Mouse (Mus musculus) G1E (cell line): ENCODE data around the gene Dnmt3a. TPM values are rescaled to one million over a fixed set of nuclear protein-coding genes. Genes with fewer than 3 reads are reported as not detected.

Experiments
- ATAC-seq: 2 replicates; pipeline ENCODE4 v1.8.0; 2016; ENCODE audit warnings: mild to moderate bottlenecking; ENCODE audit not compliant: insufficient number of reproducible peaks, poor library complexity, low FRiP score, severe bottlenecking; ENCODE audit errors: extremely low read depth
- DNase-seq: peaks from one replicate; pipeline ENCODE4 v3.0.0; 2012; ENCODE audit warnings: low spot score
- H3K27me3 ChIP-seq: 2 replicates; pipeline ENCODE4 v1.6.1; 2012; ENCODE audit warnings: mild to moderate bottlenecking, low read length, inconsistent platforms; ENCODE audit not compliant: insufficient read depth
- H3K36me3 ChIP-seq: replicated peaks from 2 replicates; pipeline ENCODE3; 2012; ENCODE audit warnings: mild to moderate bottlenecking, inconsistent platforms
- H3K4me1 ChIP-seq: 2 replicates; pipeline ENCODE4 v1.6.1; 2012; ENCODE audit warnings: low read depth, low read length, inconsistent platforms, mixed read lengths; ENCODE audit not compliant: insufficient read depth
- H3K4me3 ChIP-seq: 2 replicates; pipeline ENCODE4 v1.5.1; 2012; ENCODE audit warnings: low read depth, mild to moderate bottlenecking, inconsistent platforms, low read length, moderate library complexity, mixed read lengths
- H3K9me3 ChIP-seq: replicated peaks from 2 replicates; pipeline ENCODE4 v1.6.1; 2012; ENCODE audit warnings: inconsistent platforms
- CTCF ChIP-seq: IDR thresholded peaks from 2 replicates; pipeline ENCODE4 v1.5.1; 2012; ENCODE audit warnings: low read depth, low read length, inconsistent platforms, mixed read lengths
- GATA1 ChIP-seq: IDR thresholded peaks from 2 replicates; pipeline ENCODE4 v1.6.1; 2012; ENCODE audit warnings: borderline replicate concordance, low read length, inconsistent platforms, mixed read lengths
- GATA2 ChIP-seq: IDR thresholded peaks from 2 replicates; pipeline ENCODE4 v1.6.1; 2012; ENCODE audit warnings: low read depth, low read length, inconsistent platforms, borderline replicate concordance
- POLR2AphosphoS5 ChIP-seq: IDR thresholded peaks from 2 replicates; pipeline ENCODE4 v1.6.1; 2012; ENCODE audit warnings: low read depth, low read length, inconsistent platforms; ENCODE audit not compliant: insufficient replicate concordance
- TAL1 ChIP-seq: conservative IDR thresholded peaks from 2 replicates; pipeline ENCODE4 v1.6.1; 2012; ENCODE audit warnings: low read depth, low read length, inconsistent platforms, mixed read lengths
- polyA plus RNA-seq: library from polyadenylated mRNA; stranded (reverse); fragments of >175 nt; gene quantifications from 2 replicates; pipeline ENCODE4 v1.2.3, GENCODE M21; 2012
- total RNA-seq, 2 experiments: library from RNA; stranded (forward) in 1 of 2; stranded (reverse) in 1 of 2; fragments of 200-1000 nt in 1 of 2; fragments of >200 nt in 1 of 2; fragmentation: Nextera tagmentation in 1 of 2; gene quantifications; 2 replicates each; pipeline ENCODE4 v1.2.3; 2014 to 2017

Dnmt3a gene
- total and polyA plus RNA-seq, 3 experiments: 0.05 to 1.1 TPM; not detected in 1

- no peak for DNase-seq
- no peak for ATAC-seq
- H3K4me1 ChIP-seq: no peaks in the 10 kb centered on the region
Measured at GRCm38 (mm10) chr12:3850731-3851130, 44.9 kb downstream of the Dnmt3a start.

GRCm38 (mm10) chr12:3851179-3851578 lies 45.4 kb downstream of the Dnmt3a start:
- Histone ChIP-seq H3K4me1 (no peaks in the 10 kb centered on the region), H3K9me3 (no peaks in the 10 kb centered on the region), H3K27me3 (no peaks in the 10 kb centered on the region), H3K36me3 (no peaks in the 10 kb centered on the region), H3K4me3 (no peak overlapping the region)
- no peak for DNase-seq
- no peak for ATAC-seq
- TF ChIP-seq POLR2AphosphoS5 (no peak), GATA2 (no peak), TAL1 (no peak), CTCF (no peak), GATA1 (no peak)

More at GRCm38 (mm10) chr12:3850731-3851130, 44.9 kb downstream of the Dnmt3a start:
- no peaks in the 10 kb centered on the region for H3K36me3 ChIP-seq
- H3K4me3 ChIP-seq: no peak overlapping the region
- H3K27me3 ChIP-seq: no peaks in the 10 kb centered on the region
- no peaks in the 10 kb centered on the region for H3K9me3 ChIP-seq
- TF ChIP-seq CTCF (no peak), GATA2 (no peak)

- ATAC-seq: no peak
- no peaks in the 10 kb centered on the region for H3K9me3 ChIP-seq
- H3K36me3 ChIP-seq: no peaks in the 10 kb centered on the region
- no peak overlapping the region for H3K4me3 ChIP-seq
- H3K4me1 ChIP-seq: no peaks in the 10 kb centered on the region
- no peaks in the 10 kb centered on the region for H3K27me3 ChIP-seq
- no peak for TF ChIP-seq POLR2AphosphoS5
- DNase-seq: no peak
Measured at GRCm38 (mm10) chr12:3852521-3852920, 46.7 kb downstream of the Dnmt3a start.

GRCm38 (mm10) chr12:3854419-3854818 lies 48.6 kb downstream of the Dnmt3a start:
- Histone ChIP-seq H3K4me3 (no peak overlapping the region), H3K27me3 (no peaks in the 10 kb centered on the region), H3K4me1 (no peaks in the 10 kb centered on the region), H3K9me3 (no peaks in the 10 kb centered on the region), H3K36me3 (no peaks in the 10 kb centered on the region)
- TF ChIP-seq POLR2AphosphoS5 (no peak), TAL1 (no peak), CTCF (no peak), GATA2 (no peak), GATA1 (no peak)
- DNase-seq (no peak), ATAC-seq (no peak)

- H3K27me3 ChIP-seq: no peaks in the 10 kb centered on the region
- TF ChIP-seq GATA2 (no peak), TAL1 (no peak)
- ATAC-seq: no peak
- H3K4me1 ChIP-seq: no peaks in the 10 kb centered on the region
- no peak overlapping the region for H3K4me3 ChIP-seq
- no peaks in the 10 kb centered on the region for H3K9me3 ChIP-seq
- H3K36me3 ChIP-seq: no peaks in the 10 kb centered on the region
- no peak for DNase-seq
Measured at GRCm38 (mm10) chr12:3855762-3856501, 50.1 kb downstream of the Dnmt3a start.

GRCm38 (mm10) chr12:3856748-3857147 lies 50.9 kb downstream of the Dnmt3a start:
- TF ChIP-seq GATA2 (no peak), POLR2AphosphoS5 (no peak), TAL1 (no peak), GATA1 (no peak), CTCF (no peak)
- Histone ChIP-seq H3K4me1 (no peaks in the 10 kb centered on the region), H3K36me3 (no peaks in the 10 kb centered on the region), H3K27me3 (no peaks in the 10 kb centered on the region), H3K4me3 (no peak overlapping the region), H3K9me3 (no peaks in the 10 kb centered on the region)
- DNase-seq (no peak), ATAC-seq (no peak)

GRCm38 (mm10) chr12:3857231-3857630 lies 51.4 kb downstream of the Dnmt3a start:
- Histone ChIP-seq H3K4me3 (no peak overlapping the region), H3K36me3 (no peaks in the 10 kb centered on the region), H3K9me3 (no peaks in the 10 kb centered on the region), H3K27me3 (no peaks in the 10 kb centered on the region), H3K4me1 (no peaks in the 10 kb centered on the region)
- TF ChIP-seq CTCF (no peak), GATA2 (no peak), POLR2AphosphoS5 (no peak), TAL1 (no peak), GATA1 (no peak)
- ATAC-seq (no peak), DNase-seq (no peak)
